Mouse (Mus musculus) embryo, embryonic 11.5 days (tissue): ENCODE measurements around the gene Gm13088.
"Not testable (repeated sequence)": the region's sequence is repeated elsewhere in the genome, so short reads cannot be mapped to it uniquely, and the experiment has no call there.

ENCODE experiments used
- DNase-seq: peaks from one replicate; pipeline ENCODE4 v3.0.0-alpha.2; 2012; ENCODE audit warnings: low read depth, low spot score

Gene Gm13088

DNA sequence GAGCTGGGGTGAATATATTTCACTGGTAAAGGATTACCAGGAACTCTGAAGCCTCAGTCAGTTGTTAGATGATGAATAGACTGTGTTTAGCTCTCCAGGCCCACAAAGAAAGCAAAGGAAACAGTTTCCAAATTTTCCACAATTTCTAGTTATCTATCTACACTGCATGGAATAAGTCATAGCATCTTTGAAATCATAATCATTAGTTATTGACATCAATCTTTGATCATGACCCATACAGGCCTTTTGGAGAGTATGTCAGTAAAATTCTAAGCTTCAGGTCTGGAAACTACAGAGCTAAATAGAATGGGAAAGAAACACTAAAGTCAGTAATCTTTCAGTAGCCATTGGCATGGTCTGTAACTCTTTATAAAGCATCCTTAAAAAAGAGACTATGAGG is at the start of gene Gm13088:
Gm13088 (minus strand) TSS at position 101 of the 400 bp plus-strand sequence.
- not testable (repeated sequence) for DNase-seq

GRCm38 (mm10) chr4:143702611-143703010 is 45.6 kb upstream of the Gm13088 start, which contains the start of gene Gm13089:
TSS of gene Gm13089 (minus strand) at chr4:143702711.
- DNase-seq: no peak

DNA sequence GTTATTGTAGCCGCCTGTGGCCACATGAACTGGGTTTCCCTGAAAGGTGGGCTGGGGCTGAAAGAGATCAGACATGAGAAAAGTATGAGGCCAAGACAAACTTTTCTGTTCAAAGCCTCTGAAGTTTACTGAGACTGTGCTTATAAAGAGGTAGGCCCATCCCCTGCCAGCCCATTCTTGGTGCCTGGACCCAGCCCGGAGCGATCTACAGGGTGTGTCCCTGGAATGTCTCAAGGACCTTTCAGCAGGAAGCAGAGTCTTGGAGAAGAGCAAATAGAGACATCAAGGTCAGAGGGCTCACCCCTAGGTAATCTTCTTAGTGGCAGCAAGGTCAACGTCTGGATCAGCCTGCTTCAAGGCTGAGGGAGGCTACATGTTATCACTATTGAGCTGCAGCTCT is 38.9 kb downstream of the Gm13088 start:
- not testable (repeated sequence) for DNase-seq

GRCm38 (mm10) chr4:143614703-143615102 is 42.3 kb downstream of the Gm13088 start, which contains the start of gene Gm13083:
TSS of gene Gm13083 (plus strand) at chr4:143615003.
- DNase-seq: not testable (repeated sequence)

GRCm38 (mm10) chr4:143611927-143612326 is 45.1 kb downstream of the Gm13088 start:
- DNase-seq: not testable (repeated sequence)
